Mouse (Mus musculus) kidney, adult 9 months (tissue): ENCODE measurements around the gene Dlg3.

Source experiments
- DNase-seq: peaks from one replicate; pipeline ENCODE4 v3.0.0; 2022

The Dlg3 gene

GRCm38 (mm10) chrX:100767181-100767884 lies at the start of gene Dlg3:
Dlg3 (plus strand) TSS chrX:100767722.
- no peak for DNase-seq

- DNase-seq, result peak; percentile 20
Measured at GRCm38 (mm10) chrX:100728947-100729346, 38.6 kb upstream of the Dlg3 start.

GRCm38 (mm10) chrX:100729665-100730188 lies 37.8 kb upstream of the Dlg3 start, which contains the start of gene Gdpd2:
Gdpd2 (plus strand) TSS chrX:100729873.
- peak; percentile 64 for DNase-seq

- no peak for DNase-seq
Measured at GRCm38 (mm10) chrX:100730266-100730665, 37.3 kb upstream of the Dlg3 start.

GRCm38 (mm10) chrX:100734359-100734758 lies 33.2 kb upstream of the Dlg3 start:
- DNase-seq, result peak; percentile 69

- peak; percentile 64 for DNase-seq
Measured at GRCm38 (mm10) chrX:100738918-100739317, 28.6 kb upstream of the Dlg3 start.

- DNase-seq, result no peak
Measured at GRCm38 (mm10) chrX:100739443-100739842, 28.1 kb upstream of the Dlg3 start.

- DNase-seq, result no peak
Measured at GRCm38 (mm10) chrX:100740785-100741184, 26.7 kb upstream of the Dlg3 start.

GRCm38 (mm10) chrX:100741940-100742339 lies 25.6 kb upstream of the Dlg3 start:
- peak; percentile 40 for DNase-seq

GRCm38 (mm10) chrX:100765855-100766254 lies 1.7 kb upstream of the Dlg3 start:
- DNase-seq, result no peak

GRCm38 (mm10) chrX:100767885-100768626 lies 534 bp downstream of the Dlg3 start:
- no peak for DNase-seq

- no peak for DNase-seq
Measured at GRCm38 (mm10) chrX:100769281-100769680, 1.8 kb downstream of the Dlg3 start.

GRCm38 (mm10) chrX:100774341-100774811 lies 6.9 kb downstream of the Dlg3 start:
- DNase-seq, result peak; percentile 70

GRCm38 (mm10) chrX:100775405-100775804 lies 7.9 kb downstream of the Dlg3 start:
- DNase-seq, result no peak

- DNase-seq, result peak; percentile 66
Measured at GRCm38 (mm10) chrX:100776494-100776893, 9.0 kb downstream of the Dlg3 start.

GRCm38 (mm10) chrX:100776985-100777654 lies 9.6 kb downstream of the Dlg3 start:
- DNase-seq, result peak; percentile 89

- no peak for DNase-seq
Measured at GRCm38 (mm10) chrX:100777655-100778234, 10.2 kb downstream of the Dlg3 start.

GRCm38 (mm10) chrX:100778397-100778796 lies 10.9 kb downstream of the Dlg3 start:
- DNase-seq, result no peak

- DNase-seq, result no peak
Measured at GRCm38 (mm10) chrX:100789322-100789721, 21.8 kb downstream of the Dlg3 start.

- DNase-seq, result no peak
Measured at GRCm38 (mm10) chrX:100796041-100796740, 28.7 kb downstream of the Dlg3 start.

- no peak for DNase-seq
Measured at GRCm38 (mm10) chrX:100796741-100797090, 29.2 kb downstream of the Dlg3 start.

- no peak for DNase-seq
Measured at GRCm38 (mm10) chrX:100797370-100797769, 29.8 kb downstream of the Dlg3 start.
